Comparison of ENCODE assay signal across 15 mouse cellular contexts in the genomic region with DNA sequence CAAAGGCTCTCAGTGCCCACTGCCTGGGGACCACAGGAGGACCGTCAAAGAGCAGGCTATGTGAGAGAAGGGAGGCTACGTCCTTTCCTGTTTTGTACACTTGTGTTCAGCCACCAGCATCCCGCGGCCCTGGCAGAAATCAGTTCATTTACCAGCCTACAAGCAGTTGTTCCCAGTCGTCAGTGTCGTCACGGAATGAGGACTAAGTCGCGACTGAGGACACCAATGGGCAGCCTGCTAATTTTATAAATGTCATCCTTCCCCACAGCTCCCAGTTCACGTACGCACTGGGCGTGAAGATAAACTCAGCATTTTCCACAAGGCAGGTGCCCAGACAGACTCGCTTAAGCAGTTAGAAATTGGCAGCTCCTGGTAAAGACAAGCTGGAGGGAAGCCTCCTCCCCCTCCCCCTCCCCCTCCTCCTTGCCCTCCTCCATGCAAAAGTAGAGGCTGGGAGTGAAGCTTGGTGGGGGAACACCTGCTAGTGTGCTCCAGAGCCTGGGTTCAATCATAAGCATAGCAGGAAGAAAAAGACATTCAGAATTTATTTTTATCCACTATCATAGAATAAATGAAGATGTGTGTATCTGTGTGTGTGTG. TPM values are rescaled to one million over a fixed set of nuclear protein-coding genes. Genes with fewer than 3 reads are reported as not detected.
DNase-seq lines count a peak whose midpoint lies in the region; ATAC-seq lines count a peak whose summit lies in the region.
"Had no signal": no experiment of that assay in that cellular context is flagged by ENCODE, and none has a peak within 500 bp of the region (broad histone marks: within the 10 kb centered on the region; RNA-seq: fewer than 3 reads in every experiment).

No protein-coding gene starts in this region.

- WGBS in forebrain, embryonic 15.5 days: 61% methylated on average over 13 of the region's 13 CpGs
- whole genome bisulfite sequencing in forebrain, embryonic 10.5 days: 76% methylated on average over 13 of the region's 13 CpGs
- WGBS in heart, embryonic 16.5 days: 44% methylated on average over 13 of the region's 13 CpGs
- WGBS in neural tube, embryonic 13.5 days: 71% methylated on average over 13 of the region's 13 CpGs

- H3K27ac ChIP-seq in forebrain, embryonic 15.5 days (replicated peaks): peak overlapping the region; percentile 43; the same call in 1 of the 2 replicates
- H3K27ac ChIP-seq in forebrain, embryonic 10.5 days: no peak overlapping the region
- peak overlapping the region; percentile 25; the same call in 1 of the 2 replicates for H3K27ac ChIP-seq in heart, embryonic 16.5 days (ENCODE audit: low read length)
- H3K27ac ChIP-seq in neural tube, embryonic 13.5 days (replicated peaks): 0 out of 2 replicates have a peak overlapping the region, but pooled peaks have one; percentile 9
- H3K27ac ChIP-seq: limb, embryonic 12.5 days; stomach, postnatal 0 days had no signal

- H3K4me1 ChIP-seq in forebrain, embryonic 15.5 days: peaks cover 16% of the 10 kb centered on the region
- peaks cover 6% of the 10 kb centered on the region; the same call in 1 of the 2 replicates for H3K4me1 ChIP-seq in forebrain, embryonic 10.5 days
- H3K4me1 ChIP-seq in heart, embryonic 16.5 days (ENCODE audit: control insufficient read depth, insufficient read depth, low read length): peaks cover 22% of the 10 kb centered on the region
- peaks cover 18% of the 10 kb centered on the region for H3K4me1 ChIP-seq in neural tube, embryonic 13.5 days (replicated peaks)

- no peak for DNase-seq in forebrain, embryonic 10.5 days (ENCODE audit: extremely low spot score, low spot score)
- DNase-seq in heart, postnatal 4 days: no peak
- no peak for DNase-seq in neural tube, embryonic 10.5 days (ENCODE audit: extremely low spot score, low spot score)
- no peak for DNase-seq in urinary bladder, postnatal 14 days (ENCODE audit: low spot score)
- DNase-seq: adrenal gland, postnatal 10 days; cerebellum, adult 8-10 months; embryo, embryonic 11 days; lung, postnatal 14 days; thymus, postnatal 25 days had no signal

- no peaks in the 10 kb centered on the region for H3K9me3 ChIP-seq in forebrain, embryonic 15.5 days
- H3K9me3 ChIP-seq in forebrain, embryonic 10.5 days: no peaks in the 10 kb centered on the region
- no peaks in the 10 kb centered on the region for H3K9me3 ChIP-seq in heart, embryonic 16.5 days (replicated peaks; ENCODE audit: control insufficient read depth, low read length)
- no peaks in the 10 kb centered on the region for H3K9me3 ChIP-seq in neural tube, embryonic 13.5 days
- H3K9me3 ChIP-seq: limb, embryonic 12.5 days had no signal

- no peak overlapping the region for H3K9ac ChIP-seq in forebrain, embryonic 15.5 days (replicated peaks)
- H3K9ac ChIP-seq in heart, embryonic 16.5 days (ENCODE audit: low read length): no peak overlapping the region
- H3K9ac ChIP-seq in neural tube, embryonic 13.5 days: no peak overlapping the region
- H3K9ac ChIP-seq: limb, embryonic 12.5 days had no signal

- no peak overlapping the region for H3K4me2 ChIP-seq in forebrain, embryonic 15.5 days (replicated peaks)
- H3K4me2 ChIP-seq in heart, embryonic 16.5 days (ENCODE audit: low read depth, low read length): peak overlapping the region; percentile 30; the same call in 1 of the 2 replicates
- no peak overlapping the region for H3K4me2 ChIP-seq in neural tube, embryonic 13.5 days
- H3K4me2 ChIP-seq: limb, embryonic 12.5 days had no signal

- H3K4me3 ChIP-seq in forebrain, embryonic 15.5 days: no peak overlapping the region
- no peak overlapping the region for H3K4me3 ChIP-seq in forebrain, embryonic 10.5 days
- no peak overlapping the region for H3K4me3 ChIP-seq in heart, embryonic 16.5 days (ENCODE audit: low read length)
- no peak overlapping the region for H3K4me3 ChIP-seq in neural tube, embryonic 13.5 days
- H3K4me3 ChIP-seq: erythroblast, embryonic 14.5 days; limb, embryonic 12.5 days had no signal

- H3K27me3 ChIP-seq in forebrain, embryonic 15.5 days: no peaks in the 10 kb centered on the region
- H3K27me3 ChIP-seq in forebrain, embryonic 10.5 days (ENCODE audit: poor library complexity, severe bottlenecking): no peaks in the 10 kb centered on the region
- H3K27me3 ChIP-seq in heart, embryonic 16.5 days (ENCODE audit: control insufficient read depth, insufficient read depth, low read length): no peaks in the 10 kb centered on the region
- no peaks in the 10 kb centered on the region for H3K27me3 ChIP-seq in neural tube, embryonic 13.5 days
- H3K27me3 ChIP-seq: limb, embryonic 12.5 days had no signal

- H3K36me3 ChIP-seq in forebrain, embryonic 15.5 days: no peaks in the 10 kb centered on the region
- no peaks in the 10 kb centered on the region for H3K36me3 ChIP-seq in forebrain, embryonic 10.5 days (replicated peaks)
- no peaks in the 10 kb centered on the region for H3K36me3 ChIP-seq in heart, embryonic 16.5 days (ENCODE audit: control insufficient read depth, insufficient read depth)
- H3K36me3 ChIP-seq in neural tube, embryonic 13.5 days: no peaks in the 10 kb centered on the region
- H3K36me3 ChIP-seq: limb, embryonic 12.5 days had no signal

- ATAC-seq in forebrain, embryonic 15.5 days (replicated peaks): peak; percentile 57
- ATAC-seq in heart, embryonic 16.5 days (replicated peaks; ENCODE audit: extremely low read depth, insufficient read depth, low FRiP score): no peak
- no peak for ATAC-seq in neural tube, embryonic 13.5 days (ENCODE audit: low read depth)

RNA-seq across cellular contexts. Expression of gene G3bp2, which starts 20.4 kb away (rescaled TPM):
- 323 and 349 TPM in 2 replicates for polyA plus RNA-seq in forebrain, embryonic 15.5 days (2015; fragmentation: Nextera tagmentation; extraction: Ambion mirVana)
- polyA plus RNA-seq in forebrain, embryonic 10.5 days (2016; fragmentation: Nextera tagmentation; extraction: Ambion mirVana): 278 and 287 TPM in 2 replicates
- 122 and 125 TPM in 2 replicates for polyA plus RNA-seq in heart, embryonic 16.5 days (2015; fragmentation: Nextera tagmentation; extraction: Ambion mirVana)
- total RNA-seq in heart, postnatal 4 days (2021): 10 to 100 TPM; 81.1 to 82.9 TPM
- 380 and 403 TPM in 2 replicates for polyA plus RNA-seq in neural tube, embryonic 13.5 days (2015; fragmentation: Nextera tagmentation; extraction: Ambion mirVana)

RNA-seq across cellular contexts. Expression of gene Uso1, which starts 33.8 kb away (rescaled TPM):
- 42.1 and 45.8 TPM in 2 replicates for polyA plus RNA-seq in forebrain, embryonic 15.5 days (2015; fragmentation: Nextera tagmentation; extraction: Ambion mirVana)
- 37.0 and 38.8 TPM in 2 replicates for polyA plus RNA-seq in forebrain, embryonic 10.5 days (2016; fragmentation: Nextera tagmentation; extraction: Ambion mirVana)
- polyA plus RNA-seq in heart, embryonic 16.5 days (2015; fragmentation: Nextera tagmentation; extraction: Ambion mirVana): 28.4 and 31.0 TPM in 2 replicates
- total RNA-seq in heart, postnatal 4 days (2021): 10 to 100 TPM; 46.4 to 47.3 TPM
- polyA plus RNA-seq in neural tube, embryonic 13.5 days (2015; fragmentation: Nextera tagmentation; extraction: Ambion mirVana): 45.7 and 49.3 TPM in 2 replicates
